Mouse (Mus musculus) ZHBTc4 (cell line): ENCODE data around the gene Gnao1.

Experiments
- DNase-seq: peaks from one replicate; pipeline ENCODE4 v3.0.0-alpha.2; 2011; ENCODE audit warnings: low read depth, low spot score

Gnao1 gene

DNA sequence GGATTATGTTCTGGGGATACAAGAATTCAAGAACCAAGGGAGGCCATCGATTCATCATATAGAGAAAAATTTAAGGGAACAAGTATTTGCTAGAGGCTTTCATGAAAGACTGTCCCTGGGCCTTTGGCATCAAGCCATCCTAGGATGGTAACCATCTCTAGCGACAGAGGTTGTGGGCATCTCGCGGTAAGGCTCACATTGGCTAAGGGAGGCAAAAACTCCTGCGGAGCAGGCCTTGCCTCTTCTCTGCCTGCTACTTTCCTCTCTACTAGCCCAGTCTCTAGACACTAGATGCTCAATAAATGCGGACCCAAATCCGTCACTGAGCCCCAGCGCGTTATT, at the start of gene Gnao1:
TSS of gene Gnao1 (plus strand) at position 281 of the 342 bp plus-strand sequence.
- DNase-seq = no peak

DNA sequence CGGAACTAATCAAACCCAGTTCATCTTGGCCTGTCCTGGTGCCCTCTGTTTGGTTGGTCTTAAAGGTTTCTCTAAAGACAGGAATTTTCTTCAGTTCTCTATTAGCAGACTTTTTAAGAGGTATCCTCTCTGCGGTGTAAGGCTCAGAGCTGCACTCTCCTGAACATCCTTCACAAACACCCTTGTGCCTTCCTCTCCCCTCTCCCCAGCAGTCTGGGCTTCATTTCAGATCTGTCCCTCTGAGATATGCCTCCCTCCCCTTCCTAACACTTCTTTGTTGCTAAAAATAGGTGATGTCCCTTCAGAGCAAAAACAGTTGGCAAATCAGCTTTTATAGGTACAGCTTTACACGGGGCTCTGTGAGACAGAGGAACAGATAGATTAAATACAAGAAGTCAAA, 32.2 kb upstream of the Gnao1 start:
- no peak for DNase-seq

DNA sequence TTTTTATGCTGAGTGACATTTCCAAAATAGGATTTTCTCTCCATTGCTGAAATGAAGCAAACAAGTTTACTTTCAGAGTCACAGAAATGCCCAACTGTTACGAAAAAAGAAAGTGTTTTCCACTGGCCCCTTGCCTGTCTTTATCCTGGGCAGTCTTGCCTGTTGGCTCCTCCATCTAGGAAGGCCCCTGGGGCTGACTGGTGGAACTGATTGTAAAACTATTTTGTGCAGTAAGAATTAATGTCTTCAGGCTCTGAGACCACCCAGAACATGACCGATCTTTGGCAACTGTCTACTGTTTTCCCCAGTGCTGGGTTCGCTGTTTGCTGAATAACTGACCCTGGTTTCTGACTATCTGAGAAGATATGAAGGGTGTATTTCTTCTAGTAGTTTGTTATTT, 540 bp upstream of the Gnao1 start:
- DNase-seq = no peak

DNA sequence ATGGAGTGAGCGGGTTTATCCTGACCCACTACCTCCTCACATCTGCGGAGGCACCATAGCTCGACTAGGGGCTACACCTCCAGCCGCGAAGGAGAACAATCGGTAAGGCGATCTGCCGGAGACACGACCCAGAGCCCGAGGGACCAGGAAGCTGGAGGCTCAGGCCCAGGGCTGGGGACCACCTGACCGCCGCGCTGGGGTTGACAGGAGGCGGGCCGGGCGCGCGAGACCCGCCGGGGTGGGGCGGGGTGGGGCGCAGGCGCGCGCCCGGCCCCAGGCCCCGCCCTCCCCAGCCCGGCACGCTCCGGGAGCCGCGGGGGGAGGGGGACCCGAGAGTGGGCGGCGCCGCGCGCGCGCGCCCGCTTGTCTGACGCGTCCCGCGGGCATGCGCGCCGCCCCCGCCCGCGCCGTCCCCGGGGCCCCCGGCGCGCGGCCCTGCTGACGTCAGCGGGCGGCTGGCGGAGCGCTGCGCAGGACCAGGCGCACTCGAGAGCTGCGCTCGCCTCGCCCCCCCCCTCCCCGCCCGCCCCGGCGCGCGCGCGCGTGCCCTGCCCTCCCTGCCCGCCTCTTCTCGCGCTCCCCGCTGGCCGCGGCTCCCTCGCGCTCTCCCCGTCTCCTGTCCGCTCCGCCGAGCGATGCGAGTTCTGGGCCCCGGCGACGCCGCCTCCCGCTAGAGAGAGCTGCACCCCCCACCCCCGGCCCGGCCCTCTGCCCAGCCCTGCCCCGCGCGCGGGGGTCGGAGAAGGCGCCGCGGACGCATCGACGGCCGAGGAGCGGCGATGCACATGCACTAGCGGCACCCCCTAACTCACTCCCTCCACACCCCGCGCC, 477 bp downstream of the Gnao1 start:
- DNase-seq = peak; percentile 82

DNA sequence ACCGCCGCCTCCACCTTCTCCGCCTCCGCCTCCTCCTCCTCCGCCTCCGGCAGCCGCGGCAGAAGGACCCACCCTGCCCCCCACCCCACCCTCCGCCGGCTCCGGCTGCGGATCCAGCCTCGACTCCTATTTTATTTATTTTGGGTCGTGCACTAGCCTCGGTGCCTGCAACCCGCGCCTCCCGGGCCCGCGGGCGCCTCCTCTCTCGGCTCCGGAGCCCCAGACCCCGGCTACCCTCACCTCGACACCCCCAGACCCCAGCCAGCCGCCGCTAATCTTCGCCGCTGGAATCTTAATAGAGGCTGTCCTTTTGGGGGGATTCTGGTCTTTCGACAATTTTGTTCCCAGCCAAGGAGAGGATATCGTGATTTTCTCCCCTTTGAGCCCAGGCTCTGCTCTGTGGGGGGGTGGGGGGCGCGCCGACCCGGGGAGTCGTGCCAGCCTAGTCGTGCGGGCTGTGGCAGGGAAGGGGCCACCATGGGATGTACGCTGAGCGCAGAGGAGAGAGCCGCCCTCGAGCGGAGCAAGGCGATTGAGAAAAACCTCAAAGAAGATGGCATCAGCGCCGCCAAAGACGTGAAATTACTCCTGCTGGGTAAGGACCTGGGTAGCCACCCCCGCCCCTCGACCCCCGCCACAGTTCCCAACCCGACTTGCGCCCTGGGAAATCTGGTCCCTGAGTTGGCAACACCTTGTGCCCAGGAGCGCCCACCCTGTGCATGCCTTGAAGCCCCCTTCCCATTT, 1.3 kb downstream of the Gnao1 start:
- no peak for DNase-seq

DNA sequence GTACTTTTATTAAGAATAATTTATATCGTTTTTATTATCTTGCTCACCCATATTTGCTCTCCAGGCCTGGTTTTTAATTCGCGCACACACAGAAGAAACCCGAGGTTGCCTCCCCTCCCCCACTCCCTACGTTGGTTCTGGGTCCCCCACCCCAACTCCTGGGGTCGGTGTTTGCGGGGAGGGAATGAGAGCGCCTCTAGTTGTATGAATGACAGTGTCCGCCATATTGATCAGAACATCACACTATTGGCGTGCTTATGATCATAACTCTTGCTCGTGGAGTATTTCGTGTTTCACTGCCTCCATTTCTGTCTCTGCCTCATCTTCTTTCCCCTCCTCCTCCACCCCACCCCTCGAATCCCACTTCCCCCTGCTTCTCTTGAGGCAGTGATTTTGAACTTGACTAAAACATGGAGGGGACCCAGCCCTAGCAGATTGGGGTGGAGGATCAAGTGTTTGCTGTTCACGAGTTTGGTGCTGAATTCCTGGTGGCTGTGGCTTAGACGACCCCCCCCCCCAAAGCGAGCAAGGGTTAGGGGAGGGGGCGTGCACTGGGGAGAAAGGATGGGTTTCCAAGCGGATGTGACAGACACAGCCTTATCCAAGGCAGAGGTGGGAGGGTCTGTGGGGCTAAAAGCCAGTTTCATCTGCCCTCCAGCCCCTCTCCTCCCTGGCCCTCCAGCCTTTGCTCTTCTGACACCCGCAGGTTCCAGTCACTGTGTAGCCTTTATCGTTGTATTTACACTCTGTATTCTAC, 2.1 kb downstream of the Gnao1 start:
- no peak for DNase-seq

DNA sequence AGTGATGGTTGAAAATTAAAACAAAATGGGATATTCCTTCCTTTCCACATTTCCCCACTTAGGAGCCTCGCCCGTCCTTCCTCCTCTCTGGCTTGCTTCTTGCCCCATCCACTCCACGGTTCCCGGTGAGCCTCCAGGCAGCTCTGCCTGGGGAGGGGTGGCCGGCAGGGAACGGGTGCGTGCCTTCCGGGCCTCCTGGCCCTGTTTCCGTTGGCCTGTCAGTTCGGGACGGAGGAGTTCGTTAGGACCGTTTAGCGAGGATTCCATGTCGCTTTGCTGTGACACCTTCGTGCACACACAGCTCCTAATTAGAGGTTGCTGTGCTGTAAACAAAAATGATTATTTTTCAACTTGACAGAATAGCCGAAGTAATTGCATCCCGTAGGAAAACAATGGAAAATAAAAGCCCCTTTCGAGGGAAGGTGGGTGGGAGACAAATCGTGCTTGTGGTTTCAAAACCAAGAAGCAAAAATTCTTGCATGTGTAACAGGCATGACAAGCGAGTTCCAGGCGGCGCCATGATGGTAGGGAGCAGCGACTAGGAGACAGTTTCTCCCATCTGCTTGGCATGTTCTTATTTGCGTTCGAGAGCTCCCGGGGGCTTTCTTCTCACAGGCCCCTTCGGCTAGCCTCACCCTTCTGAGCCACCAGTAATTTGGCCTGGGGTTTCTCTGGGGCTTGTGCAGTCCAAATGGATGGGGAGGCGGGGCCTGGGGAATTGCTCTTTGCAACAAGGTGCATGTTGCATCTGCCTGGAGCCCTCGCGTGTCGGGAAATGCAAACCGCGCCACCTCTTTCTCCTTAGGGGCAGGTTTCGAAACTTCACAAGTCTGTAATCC, 3.0 kb downstream of the Gnao1 start:
- DNase-seq = no peak

DNA sequence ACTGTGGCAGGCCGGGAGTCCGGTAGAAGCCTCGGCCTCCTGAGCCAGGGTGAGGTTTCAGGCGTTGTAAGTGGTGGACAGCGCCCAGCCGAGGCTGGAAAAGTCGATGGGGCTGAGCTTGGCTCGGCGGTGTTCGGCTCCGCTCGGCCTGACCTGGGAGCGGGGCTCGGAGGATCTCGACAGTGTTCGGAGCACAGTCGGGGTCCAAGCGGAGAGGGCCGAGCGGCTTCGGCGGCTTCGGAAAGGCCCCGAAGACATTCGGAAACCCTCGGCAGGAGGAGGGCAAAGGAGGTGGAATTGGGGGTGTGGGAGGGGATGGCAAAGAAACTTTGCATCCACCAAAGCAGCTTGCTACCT, 3.6 kb downstream of the Gnao1 start:
- peak; percentile 86 for DNase-seq

DNA sequence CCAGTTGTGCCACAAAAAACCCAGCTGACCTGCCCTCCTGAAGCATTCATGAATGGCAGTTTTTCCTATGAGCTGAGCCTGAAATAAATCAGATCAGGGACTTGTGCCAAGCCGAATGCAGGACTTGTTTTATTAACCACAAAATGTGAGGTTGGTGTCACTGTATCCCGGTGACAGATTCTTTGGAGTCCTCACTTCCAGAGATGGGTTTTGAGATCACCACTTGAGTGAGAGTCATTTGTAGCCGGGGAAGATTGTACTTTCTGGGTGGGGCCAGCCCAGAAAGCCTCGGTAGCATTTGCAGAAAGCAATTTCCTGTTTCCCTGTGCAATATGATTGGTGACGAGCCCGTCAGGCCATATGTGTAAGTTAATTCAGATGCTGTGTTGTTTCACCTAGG, 4.5 kb downstream of the Gnao1 start:
- no peak for DNase-seq

DNA sequence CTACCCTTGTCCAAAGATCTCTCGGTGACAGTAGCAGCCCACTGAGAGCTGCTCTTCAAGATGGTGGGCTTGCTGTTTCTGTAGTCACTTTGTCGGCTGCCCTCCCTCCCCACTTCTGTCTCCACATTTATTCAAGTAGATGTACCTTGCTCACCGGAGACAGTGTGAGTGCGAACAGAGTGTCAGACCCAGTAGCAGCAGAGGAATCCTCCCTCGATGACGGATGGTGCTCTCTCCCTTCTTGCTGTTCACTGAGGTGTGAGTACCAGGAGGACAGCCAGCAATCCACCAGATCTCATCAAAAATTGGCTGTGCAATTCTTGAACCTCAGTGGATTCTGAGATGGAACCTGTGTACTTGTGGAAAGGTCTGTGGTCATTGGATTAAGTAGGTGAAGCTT, 6.5 kb downstream of the Gnao1 start:
- DNase-seq = no peak

DNA sequence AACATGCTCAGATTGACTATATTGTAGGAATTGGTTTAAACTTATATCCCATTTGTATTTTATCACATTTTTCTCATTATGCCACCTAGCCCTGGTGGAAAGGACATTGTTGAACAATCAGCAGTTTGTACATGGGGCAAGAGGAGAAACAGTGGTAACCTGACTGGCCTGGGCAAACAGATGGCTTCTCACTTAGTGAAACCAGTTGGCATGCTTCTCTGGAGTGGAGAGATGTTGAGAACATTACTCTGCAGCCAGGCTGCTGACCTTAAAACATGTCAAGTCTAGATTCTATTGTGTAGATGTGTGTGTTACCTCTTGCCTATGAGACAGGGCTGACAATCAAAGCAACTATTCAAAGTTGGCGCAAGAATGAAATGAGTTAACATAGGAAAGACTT, 7.6 kb downstream of the Gnao1 start:
- DNase-seq = no peak

DNA sequence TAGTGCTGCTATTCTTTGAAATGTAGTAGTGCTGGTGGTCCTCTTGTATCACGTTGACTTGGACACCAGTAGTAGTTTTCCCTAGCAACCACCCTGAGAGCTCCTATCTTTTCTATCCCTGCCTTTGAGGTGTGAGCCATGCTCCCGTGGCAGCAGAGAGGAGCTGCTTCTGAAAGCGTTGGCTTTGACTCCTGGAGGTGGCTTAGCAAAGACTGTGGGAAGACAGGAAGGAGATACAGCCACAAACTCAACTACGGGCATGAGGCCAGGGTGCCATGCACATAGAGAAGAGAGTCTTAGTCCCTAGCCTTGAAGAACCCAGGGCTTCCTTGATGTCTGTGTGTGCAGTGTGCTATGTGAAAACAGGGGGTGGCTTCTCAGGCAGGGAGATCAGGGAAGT, 10.2 kb downstream of the Gnao1 start:
- no peak for DNase-seq

DNA sequence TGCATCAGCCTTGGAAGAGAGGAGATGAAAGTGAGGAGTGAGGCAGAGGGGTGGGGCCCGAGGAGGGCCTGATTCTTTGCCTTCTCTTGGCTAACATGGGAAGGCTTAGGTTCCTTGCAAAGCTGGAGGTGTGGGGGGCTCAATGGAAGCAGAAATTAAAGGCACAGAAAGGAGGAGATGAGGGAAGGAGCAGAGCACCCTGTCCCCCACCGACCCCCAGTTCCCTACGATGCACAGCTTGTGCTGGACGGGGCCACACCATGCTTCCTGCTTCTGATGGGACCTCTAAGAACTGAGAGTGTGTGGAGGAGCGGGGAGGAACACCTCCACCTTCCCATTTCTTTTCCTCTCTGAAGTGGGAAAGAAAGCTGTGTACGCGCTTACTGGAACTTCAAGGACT, 11.6 kb downstream of the Gnao1 start:
- no peak for DNase-seq

DNA sequence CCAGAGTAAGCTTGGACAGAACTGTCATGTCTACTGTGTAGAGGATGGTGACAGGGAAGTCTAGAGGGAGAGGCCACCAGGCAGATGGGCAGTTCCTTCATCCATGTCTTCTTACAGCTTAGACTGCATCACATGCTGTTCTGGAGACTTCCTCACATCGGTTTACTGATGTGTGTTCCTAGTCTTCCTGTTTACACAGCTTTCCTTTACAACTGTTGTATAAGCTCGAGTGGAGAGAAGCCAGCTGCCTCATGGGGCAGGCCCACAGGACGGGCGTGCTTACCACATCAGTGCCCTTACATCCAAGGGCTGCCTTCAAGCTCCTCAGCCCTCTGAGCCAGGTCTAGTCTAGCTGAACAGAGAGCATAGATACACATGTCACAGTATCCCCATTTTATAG, 15.6 kb downstream of the Gnao1 start:
- DNase-seq = no peak

DNA sequence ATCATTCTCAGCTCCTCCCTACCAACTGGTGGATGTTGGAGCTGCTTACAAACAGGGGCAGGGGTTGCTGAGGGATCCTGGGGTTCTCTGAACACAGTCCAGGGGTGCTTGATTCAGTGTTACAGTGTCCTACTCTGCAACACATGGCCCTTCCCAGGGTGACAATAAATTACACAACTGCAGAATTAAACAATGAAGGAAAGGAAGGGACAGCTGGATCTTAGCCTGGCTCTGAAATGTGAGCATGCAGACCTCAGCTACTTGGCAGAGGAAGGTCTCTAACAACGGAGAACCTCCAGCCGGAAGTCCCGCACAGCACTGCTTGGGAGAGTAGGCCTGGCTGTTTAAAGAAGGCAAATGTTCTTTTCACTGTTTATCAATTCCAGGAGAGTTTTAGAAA, 20.9 kb downstream of the Gnao1 start:
- no peak for DNase-seq

DNA sequence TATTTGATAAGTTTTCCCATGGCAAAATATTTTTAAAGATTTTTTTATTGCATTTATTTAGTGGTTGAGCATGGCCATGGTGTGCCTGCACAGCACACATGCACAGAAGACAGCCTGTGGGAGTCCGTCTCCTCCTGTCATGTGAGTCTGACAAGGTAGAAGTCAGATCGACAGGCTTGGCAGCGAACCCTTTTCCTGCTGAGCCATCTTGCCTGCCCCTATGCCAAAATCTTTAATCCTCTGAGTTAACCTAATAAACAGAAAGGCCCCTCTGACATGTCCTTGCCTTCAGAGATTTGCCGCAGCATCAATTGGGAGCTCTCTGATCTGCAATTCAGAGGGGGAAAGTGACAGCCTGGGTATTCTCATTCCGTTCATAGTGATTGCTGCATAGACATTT, 26.0 kb downstream of the Gnao1 start:
- no peak for DNase-seq

DNA sequence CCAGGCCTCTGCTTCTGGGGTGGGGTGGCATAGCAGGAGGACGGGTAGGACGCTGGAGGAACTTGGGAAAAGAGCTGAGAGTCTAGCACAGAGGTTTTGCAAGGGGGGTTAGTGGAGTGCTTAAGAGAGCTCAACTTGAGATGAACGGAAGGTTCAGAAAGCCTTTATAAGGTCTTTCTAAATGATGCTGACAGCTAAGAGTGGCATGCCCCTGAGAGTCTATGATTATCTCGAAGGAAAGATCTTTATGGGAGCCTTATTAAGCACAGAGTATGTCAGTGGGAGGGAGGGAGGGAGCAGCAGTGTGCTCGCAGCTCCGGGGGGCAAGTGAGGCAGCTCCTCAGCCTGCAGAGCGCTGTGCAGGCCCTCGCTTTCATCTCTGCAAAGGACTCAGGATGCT, 29.3 kb downstream of the Gnao1 start:
- DNase-seq = no peak

DNA sequence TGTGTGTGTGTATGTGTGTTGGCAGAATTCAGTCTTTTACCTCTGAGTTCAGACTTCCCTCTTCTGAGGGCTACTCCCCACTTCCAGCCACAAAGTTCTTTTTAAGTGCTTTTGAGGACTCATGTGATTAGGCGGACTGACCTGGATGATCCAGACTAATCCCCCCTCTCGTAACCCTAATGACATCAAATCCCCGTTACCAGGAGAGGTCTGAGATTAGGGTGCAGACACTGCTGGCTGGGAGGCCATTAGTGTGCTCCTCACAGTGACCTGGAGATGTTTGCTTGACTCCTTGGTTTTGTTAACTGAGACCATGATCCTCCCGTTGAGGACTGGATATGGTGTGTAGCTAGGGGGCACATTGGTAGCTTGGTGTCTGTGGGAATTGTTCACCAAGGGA, 30.7 kb downstream of the Gnao1 start:
- no peak for DNase-seq

DNA sequence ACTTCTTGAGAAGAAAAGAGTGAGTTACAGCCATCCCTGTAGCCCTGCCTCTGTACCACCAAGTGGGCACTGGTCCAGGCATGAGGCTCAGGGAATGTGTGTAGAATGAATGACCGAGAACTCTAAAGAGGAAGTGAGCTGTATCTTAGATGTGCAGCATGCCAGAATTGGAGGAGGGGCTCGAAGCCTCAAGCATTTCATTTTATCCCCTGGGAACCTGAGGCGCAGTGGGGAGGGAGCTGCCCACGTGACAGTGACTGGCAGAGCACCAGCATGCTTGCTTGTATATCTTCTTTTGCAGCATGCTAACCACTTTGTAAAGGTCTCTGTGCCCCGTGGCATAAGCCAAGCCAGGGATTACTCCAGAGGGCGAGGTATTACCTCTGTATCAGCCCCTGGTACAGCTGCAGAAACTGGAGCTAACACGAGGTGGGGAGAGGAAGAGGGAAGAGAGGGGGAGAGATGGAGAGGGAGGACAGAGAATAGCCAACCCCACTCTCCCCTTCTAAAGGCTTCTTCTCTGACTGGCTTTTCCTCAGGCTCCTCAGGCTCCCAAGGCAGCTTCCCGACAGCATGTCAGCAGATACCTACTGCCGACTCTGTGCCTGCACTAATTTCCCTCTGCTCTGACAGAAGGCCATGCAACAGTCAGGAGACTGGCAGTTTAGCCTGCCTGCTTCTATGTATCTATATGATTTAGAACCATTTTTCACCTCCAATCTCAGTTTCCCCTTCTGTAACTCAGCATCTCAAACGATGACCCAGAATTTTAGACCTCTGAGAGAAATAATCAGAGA, 31.4 kb downstream of the Gnao1 start:
- DNase-seq = no peak

DNA sequence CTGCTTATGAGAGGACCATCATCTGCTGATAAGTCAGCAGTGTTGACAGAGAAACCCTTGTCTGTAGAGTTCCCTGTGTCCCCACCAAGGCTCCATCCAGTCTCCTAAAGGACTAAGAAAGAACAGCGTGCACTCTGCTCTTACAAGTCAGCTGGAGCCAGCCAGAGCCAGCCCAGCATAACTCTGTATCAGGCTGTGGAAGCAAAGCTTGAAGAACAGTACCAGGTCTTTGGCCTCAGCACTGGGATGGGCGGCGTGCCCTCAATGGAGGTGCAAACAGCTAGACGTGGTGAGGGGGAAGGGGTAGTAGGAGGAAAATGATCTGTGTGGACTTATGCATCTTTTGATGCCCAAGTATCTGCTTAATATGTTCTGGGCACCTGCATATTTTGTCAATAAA, 32.8 kb downstream of the Gnao1 start:
- DNase-seq = no peak
